Mouse (Mus musculus) kidney, adult 9 months (tissue): ENCODE data around the gene Olfr1474.
"Not testable (repeated sequence)": the region's sequence is repeated elsewhere in the genome, so short reads cannot be mapped to it uniquely, and the experiment has no call there.

Experiments used
- DNase-seq: peaks from one replicate; pipeline ENCODE4 v3.0.0; 2022

Gene Olfr1474

GRCm38 (mm10) chr19:13469265-13469664 lies at the start of gene Olfr1474:
Gene Olfr1474 (plus strand): TSS chr19:13469565.
- not testable (repeated sequence) for DNase-seq

GRCm38 (mm10) chr19:13443109-13443508 lies 26.3 kb upstream of the Olfr1474 start, which contains the start of gene Olfr1471:
Gene Olfr1471 (plus strand): TSS chr19:13443409.
- DNase-seq, result not testable (repeated sequence)

- DNase-seq, result no peak
Observed at GRCm38 (mm10) chr19:13455986-13456385, 13.4 kb upstream of the Olfr1474 start, which contains the start of gene Olfr1472. Gene Olfr1472 (minus strand): TSS chr19:13456086.

- no peak for DNase-seq
Observed at GRCm38 (mm10) chr19:13480096-13480495, 10.7 kb downstream of the Olfr1474 start, which contains the start of gene Olfr1475. Gene Olfr1475 (minus strand): TSS chr19:13480196.

GRCm38 (mm10) chr19:13500246-13500645 lies 30.9 kb downstream of the Olfr1474 start, which contains the start of gene Olfr1477:
Gene Olfr1477 (plus strand): TSS chr19:13500546.
- no peak for DNase-seq
